Mouse (Mus musculus): ENCODE measurements around the gene Ces1a.

DNA sequence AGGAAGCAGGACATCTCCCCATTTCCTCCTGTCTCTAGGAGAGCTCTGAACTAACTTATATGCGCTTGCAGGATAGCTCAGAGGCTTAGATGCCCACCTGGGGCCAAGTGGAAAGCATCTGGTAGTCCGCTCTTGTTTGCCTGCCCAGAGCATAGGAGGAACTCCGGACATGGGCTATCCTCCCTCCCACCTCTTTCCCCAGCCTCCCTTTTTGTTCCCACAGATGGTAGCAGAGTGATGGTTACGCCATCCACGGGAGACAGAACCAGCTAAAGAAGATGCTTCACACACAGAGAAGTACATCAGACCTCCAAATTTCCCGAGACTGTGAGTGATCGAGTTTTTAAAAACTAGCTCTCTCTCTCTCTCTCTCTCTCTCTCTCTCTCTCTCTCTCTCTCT, 40.2 kb upstream of the Ces1a start:
- TF ChIP-seq ZNF384 (IDR thresholded peaks at IDR 0.05; ENCODE audit: low read depth, low read length): no peak
- TF ChIP-seq HCFC1 (IDR thresholded peaks at IDR 0.05; ENCODE audit: borderline replicate concordance, insufficient read depth, low read length): no peak
- no peak for TF ChIP-seq CHD2 (IDR thresholded peaks at IDR 0.05; ENCODE audit: low read depth, low read length)
- TF ChIP-seq MAFK (IDR thresholded peaks at IDR 0.05; ENCODE audit: insufficient read depth, low read depth, low read length): no peak
- no peak for TF ChIP-seq ZC3H11A (IDR thresholded peaks at IDR 0.05; ENCODE audit: borderline replicate concordance, low read depth, low read length)
